In the genomic region with DNA sequence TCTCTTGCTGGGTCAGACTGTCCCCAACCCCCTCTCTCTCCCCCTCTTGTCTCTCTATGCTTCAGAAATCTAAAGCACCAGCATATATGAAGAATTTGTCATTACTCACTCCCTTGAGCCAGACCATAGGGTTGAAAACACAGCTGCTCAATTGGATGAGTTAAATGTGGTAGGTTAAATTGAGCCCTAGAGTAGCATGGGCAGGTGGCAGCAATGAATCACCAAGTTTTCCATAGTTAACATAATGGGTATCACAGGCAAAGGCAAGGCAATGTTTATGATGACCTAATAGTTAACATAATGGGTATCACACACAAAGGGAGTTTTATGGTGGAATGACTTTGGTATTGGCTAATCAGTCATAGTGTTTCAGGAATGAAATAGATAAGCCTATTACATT, we compare ENCODE assay signal across 22 mouse cellular contexts.
"Had no signal": no experiment of that assay in that cellular context is flagged by ENCODE, and none has a peak within 500 bp of the region (broad histone marks: within the 10 kb centered on the region; RNA-seq: fewer than 3 reads in every experiment).

No protein-coding gene starts in this region.

- ATAC-seq: liver, postnatal 0 days; lung, postnatal 0 days; midbrain, embryonic 15.5 days had no signal

- DNase-seq: liver, postnatal 0 days; lung, adult 2 months; lung, postnatal 14 days; lung, postnatal 36 days; retina, postnatal 1 day; right cerebral cortex, adult 18-20 months; right cerebral cortex, postnatal 25 days; right cerebral cortex, postnatal 4 days; spleen, adult 18-20 months; thymus, adult 18-20 months; thymus, postnatal 14 days; thymus, postnatal 36 days had no signal

- H3K36me3 ChIP-seq: liver, embryonic 15.5 days; lung, embryonic 15.5 days; midbrain, embryonic 10.5 days; midbrain, embryonic 12.5 days; midbrain, embryonic 15.5 days; neural tube, embryonic 13.5 days; neural tube, embryonic 15.5 days had no signal

- H3K9ac ChIP-seq: liver, embryonic 15.5 days; liver, postnatal 0 days; lung, embryonic 15.5 days; midbrain, embryonic 12.5 days; midbrain, embryonic 15.5 days; neural tube, embryonic 13.5 days; neural tube, embryonic 15.5 days had no signal

- H3K27me3 ChIP-seq: liver, embryonic 15.5 days; lung, embryonic 15.5 days; megakaryocyte, embryonic 14.5 days; midbrain, embryonic 12.5 days; midbrain, embryonic 15.5 days; neural tube, embryonic 13.5 days; neural tube, embryonic 15.5 days had no signal

- H3K9me3 ChIP-seq: liver, embryonic 15.5 days; lung, embryonic 15.5 days; megakaryocyte, embryonic 14.5 days; midbrain, embryonic 10.5 days; midbrain, embryonic 12.5 days; midbrain, embryonic 15.5 days; neural tube, embryonic 13.5 days; neural tube, embryonic 15.5 days had no signal

- H3K27ac ChIP-seq: liver, embryonic 15.5 days; lung, embryonic 15.5 days; macrophage; midbrain, embryonic 10.5 days; midbrain, embryonic 12.5 days; midbrain, embryonic 15.5 days; neural tube, embryonic 13.5 days; neural tube, embryonic 15.5 days had no signal

- H3K4me2 ChIP-seq: liver, embryonic 15.5 days; lung, embryonic 15.5 days; midbrain, embryonic 12.5 days; midbrain, embryonic 15.5 days; neural tube, embryonic 13.5 days; neural tube, embryonic 15.5 days had no signal

- H3K4me3 ChIP-seq: liver, embryonic 15.5 days; lung, embryonic 15.5 days; megakaryocyte, embryonic 14.5 days; midbrain, embryonic 10.5 days; midbrain, embryonic 12.5 days; midbrain, embryonic 15.5 days; neural tube, embryonic 13.5 days; neural tube, embryonic 15.5 days had no signal

- H3K4me1 ChIP-seq: liver, embryonic 15.5 days; lung, embryonic 15.5 days; megakaryocyte, embryonic 14.5 days; midbrain, embryonic 10.5 days; midbrain, embryonic 12.5 days; midbrain, embryonic 15.5 days; neural tube, embryonic 13.5 days; neural tube, embryonic 15.5 days had no signal
